Mouse (Mus musculus) frontal cortex, postnatal 36 days (tissue): ENCODE data around the gene Tspan3.

ENCODE experiments used
- DNase-seq, 2 experiments: peaks; one replicate each; pipeline ENCODE4 v3.0.0; 2022; ENCODE audit warnings: low spot score in 2 of 2

The Tspan3 gene

GRCm38 (mm10) chr9:56158077-56158476 lies 7.2 kb downstream of the Tspan3 start:
- DNase-seq: no peak

GRCm38 (mm10) chr9:56154572-56154971 lies 10.7 kb downstream of the Tspan3 start:
- DNase-seq: no peak

GRCm38 (mm10) chr9:56152482-56153007 lies 12.7 kb downstream of the Tspan3 start:
- DNase-seq: no peak

- peak in 1 of 2 experiments; percentile 49 for DNase-seq
Measured at GRCm38 (mm10) chr9:56151745-56152481, 13.4 kb downstream of the Tspan3 start.

DNA sequence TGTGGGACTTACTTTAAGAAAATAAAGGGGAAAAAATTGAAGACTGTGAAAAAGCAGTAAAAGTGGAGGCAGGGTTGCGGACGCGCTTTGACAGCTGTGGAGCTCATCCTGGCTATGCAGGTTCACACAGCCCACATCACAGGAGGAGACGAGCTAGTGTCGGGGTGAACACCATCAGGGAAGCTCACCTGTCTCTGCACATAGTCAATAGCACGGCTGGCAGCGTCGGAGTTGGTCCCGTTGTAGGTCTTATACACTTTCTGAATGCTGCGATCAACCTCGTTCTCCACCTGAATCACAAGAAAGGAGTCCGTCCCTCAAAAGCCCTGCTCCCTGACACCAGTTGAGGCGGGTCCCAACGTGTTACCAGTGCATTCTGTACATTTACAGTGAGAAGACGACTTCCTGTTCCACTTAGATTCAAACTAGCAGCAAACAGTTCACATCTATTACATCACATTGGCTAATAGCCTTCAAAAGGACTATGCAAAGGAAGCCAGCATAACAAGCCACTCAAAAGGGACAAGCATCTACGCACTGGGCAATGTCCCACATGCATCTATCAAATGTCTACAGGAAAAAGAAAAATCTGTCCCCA lies 18.9 kb downstream of the Tspan3 start:
- DNase-seq: no peak

GRCm38 (mm10) chr9:56144366-56145003 lies 20.8 kb downstream of the Tspan3 start:
- DNase-seq: no peak

DNA sequence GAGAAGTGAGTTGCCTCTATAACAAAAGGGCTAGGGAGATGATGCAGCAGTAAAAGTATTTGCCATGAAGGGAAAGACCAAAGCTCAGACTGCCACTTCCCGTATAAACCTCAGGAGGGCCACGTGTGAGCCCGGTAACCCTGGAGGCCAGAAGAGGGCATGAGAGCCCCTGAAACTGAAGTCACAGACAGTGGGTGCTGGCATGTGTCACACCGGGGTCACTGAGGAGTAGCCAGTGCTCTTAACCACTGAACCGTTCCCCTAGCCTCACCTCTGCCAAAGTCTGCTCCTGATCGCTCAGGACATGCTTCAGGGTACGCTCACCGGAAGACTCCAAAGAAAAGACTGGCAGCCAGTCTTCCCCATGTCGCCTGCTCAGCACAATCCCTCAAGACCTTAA lies 23.5 kb downstream of the Tspan3 start:
- DNase-seq: no peak

DNA sequence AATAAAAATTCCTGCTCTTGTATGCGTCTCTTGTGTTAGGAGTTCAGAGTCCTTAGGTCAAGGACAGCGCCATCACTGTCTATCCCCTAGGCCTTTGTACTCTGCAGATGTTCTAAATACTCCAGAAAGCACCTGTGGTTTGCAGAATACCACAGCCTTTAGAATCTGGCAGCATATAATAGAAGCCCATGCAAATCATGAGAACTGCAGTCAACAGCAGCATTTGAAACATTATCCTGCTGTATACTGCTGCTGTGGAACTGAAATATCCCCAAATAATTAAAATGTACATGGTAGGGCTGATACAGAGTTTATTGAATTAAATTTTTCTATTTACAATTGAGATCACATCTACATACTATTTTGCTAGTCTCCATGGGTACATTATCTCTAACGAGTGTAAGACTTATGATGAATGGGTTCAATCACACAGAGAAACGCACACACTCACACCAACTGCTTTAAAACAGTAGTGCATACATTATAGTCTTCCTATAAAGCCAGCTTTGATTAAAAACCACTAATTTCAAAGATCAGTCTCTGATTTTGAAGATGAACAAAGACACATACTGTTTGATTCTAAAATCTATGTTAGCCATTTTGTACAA lies 29.6 kb downstream of the Tspan3 start:
- no peak for DNase-seq

- DNase-seq: peak in 1 of 2 experiments; percentile 59
Measured at GRCm38 (mm10) chr9:56134614-56135013, 30.7 kb downstream of the Tspan3 start.

- DNase-seq: no peak
Measured at GRCm38 (mm10) chr9:56133970-56134369, 31.3 kb downstream of the Tspan3 start.

GRCm38 (mm10) chr9:56131813-56132525 lies 33.3 kb downstream of the Tspan3 start:
- no peak for DNase-seq

DNA sequence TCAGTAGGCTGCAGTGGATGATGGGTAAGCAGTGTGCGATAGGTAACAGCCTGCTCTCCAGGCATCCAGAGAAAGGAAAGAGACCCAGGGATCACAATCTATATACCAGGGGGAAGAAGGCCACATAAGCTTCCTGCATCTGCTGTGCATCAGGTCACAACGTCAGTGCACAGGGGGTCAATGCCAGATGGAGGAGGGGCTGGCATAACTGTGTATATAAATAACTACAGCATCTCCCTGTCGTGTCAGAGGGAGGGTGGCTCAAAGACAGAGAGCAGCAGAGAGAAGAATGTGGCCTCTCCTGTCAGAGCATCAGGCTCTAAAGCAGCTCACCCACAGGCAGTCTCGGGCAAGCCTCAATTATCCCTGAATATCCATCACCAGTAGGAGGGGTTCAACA lies 34.7 kb downstream of the Tspan3 start:
- DNase-seq: no peak

- DNase-seq: no peak
Measured at GRCm38 (mm10) chr9:56129951-56130350, 35.3 kb downstream of the Tspan3 start.

DNA sequence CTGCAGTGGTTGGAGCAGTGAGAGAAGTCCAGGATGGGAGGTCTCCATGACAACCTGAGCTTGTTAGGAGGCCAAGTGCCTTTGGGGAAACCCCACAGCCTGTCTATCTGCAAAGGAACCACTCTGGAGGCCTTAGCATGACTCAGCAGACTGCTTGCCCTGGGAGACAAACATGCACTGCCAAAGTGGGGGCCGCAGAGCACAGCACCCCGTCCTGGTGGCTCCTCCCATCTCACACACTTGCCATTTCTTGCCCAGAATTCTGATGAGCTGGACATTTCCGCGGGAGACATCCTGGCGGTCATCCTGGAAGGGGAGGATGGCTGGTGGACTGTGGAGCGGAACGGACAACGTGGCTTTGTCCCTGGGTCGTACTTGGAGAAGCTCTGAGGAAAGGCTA lies 36.9 kb downstream of the Tspan3 start:
- peak in 1 of 2 experiments; percentile 58 for DNase-seq

DNA sequence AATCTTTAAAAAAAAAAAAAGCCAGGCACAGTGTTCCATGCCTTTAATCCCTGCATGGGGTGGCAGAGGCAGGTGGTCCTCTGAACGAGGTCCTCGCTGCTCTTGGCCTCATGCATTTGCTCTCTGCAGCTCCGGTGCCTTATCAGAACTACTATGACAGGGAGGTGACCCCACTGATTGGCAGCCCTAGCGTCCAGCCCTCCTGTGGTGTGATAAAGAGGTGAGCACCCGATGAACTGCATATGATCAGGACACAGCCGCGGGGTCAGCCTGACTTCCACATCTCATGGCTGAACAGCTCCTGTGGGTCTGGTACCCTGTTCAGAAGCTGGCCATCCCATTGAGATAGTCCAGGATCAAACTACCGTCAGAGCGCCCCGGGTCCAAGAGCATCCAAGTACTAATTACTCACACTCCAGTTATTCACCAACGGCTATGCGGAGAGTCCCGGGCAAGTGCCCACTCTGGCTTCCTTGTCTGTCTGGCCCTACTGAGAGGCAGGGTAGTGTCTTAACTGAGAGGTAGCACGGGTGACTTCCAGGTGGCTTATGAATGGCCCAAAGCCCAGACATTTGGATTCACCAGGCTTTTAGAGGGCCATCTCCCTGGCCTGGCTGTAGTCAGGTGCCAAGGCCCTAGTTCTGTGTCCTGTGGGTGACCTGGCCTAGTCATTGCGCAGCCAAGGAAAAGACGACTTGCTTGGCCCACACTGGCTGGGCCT lies 38.7 kb downstream of the Tspan3 start:
- no peak for DNase-seq

GRCm38 (mm10) chr9:56124561-56124960 lies 40.7 kb downstream of the Tspan3 start:
- DNase-seq: no peak

- DNase-seq: no peak
Measured at GRCm38 (mm10) chr9:56123613-56124012, 41.7 kb downstream of the Tspan3 start.

DNA sequence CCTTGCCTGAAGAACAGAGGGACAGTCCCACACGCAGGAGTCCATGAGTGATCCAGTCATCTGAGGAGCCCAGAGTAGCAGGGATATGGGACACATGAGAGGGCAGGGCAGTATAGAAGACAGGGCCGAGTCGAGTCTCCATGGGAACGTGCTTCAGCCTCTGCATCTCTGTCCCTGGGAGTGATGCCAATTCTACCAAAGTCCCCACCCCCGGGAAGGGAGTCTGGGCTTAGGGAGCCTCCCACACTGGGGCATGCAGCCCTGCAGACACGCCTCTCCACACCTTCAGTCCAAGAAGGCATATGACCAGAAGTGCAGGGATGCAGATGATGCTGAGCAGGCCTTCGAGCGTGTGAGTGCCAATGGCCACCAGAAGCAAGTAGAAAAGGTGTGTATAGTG lies 42.3 kb downstream of the Tspan3 start:
- DNase-seq: peak; percentile 49 to 56

DNA sequence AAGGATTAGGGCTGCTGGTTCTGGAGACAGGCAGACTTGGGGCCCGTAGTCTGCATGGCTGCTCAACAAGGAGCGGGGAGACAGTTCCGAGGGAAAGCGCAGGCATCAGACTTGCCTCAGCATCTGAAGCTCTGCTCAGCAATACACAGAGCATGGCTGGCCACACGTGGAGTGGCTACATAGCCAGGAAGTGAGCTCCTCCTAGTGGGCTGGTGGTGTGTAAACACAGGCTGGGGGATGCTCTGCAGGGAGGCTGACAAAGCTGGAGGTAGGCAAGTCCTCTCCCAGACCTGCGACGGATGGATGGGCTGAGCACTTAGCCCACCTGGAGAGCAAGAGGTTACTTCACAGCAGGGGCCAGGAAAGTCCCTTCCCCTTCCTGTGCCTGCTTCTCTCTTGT lies 44.2 kb downstream of the Tspan3 start:
- DNase-seq: peak in 1 of 2 experiments; percentile 58

- DNase-seq: no peak
Measured at GRCm38 (mm10) chr9:56119651-56120050, 45.6 kb downstream of the Tspan3 start.

- DNase-seq: peak; percentile 69 to 80
Measured at GRCm38 (mm10) chr9:56118582-56118981, 46.7 kb downstream of the Tspan3 start.
